Mouse (Mus musculus): ENCODE data around the gene Actl6b. TPM values are rescaled to one million over a fixed set of nuclear protein-coding genes. Genes with fewer than 3 reads are reported as not detected.

Actl6b gene
- polyA plus RNA-seq, 2 experiments = 0.39 to 1.1 TPM

DNA sequence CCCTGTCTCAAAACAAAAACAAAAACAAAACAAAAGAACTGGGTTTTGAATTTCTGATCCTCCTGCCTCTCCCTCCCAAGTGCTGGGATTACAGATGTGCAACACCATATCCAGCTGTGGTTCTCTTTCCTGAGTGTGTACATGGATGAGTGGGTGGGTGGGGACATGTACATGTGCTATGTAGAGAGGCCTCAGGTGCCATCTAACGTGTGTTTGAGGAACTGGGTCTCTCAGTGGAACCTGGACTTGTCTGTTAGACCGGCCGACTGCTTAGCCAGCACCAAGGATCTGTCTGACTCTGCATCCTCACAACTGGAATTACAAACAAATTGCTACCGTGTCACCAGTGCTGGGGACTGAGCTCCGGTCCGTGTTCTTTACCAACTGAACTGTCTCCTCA is 44.3 kb downstream of the Actl6b start:
- DNase-seq (ENCODE audit: low spot score) (no peak), ATAC-seq (ENCODE audit: low FRiP score, low read depth) (no peak)
- Histone ChIP-seq H3K4me3 (replicated peaks; ENCODE audit: low read length) (no peak overlapping the region), H3K4me1 (ENCODE audit: control insufficient read depth, insufficient read depth, low read length) (peaks cover 15% of the 10 kb centered on the region), H3K9me3 (ENCODE audit: control insufficient read depth, low read length) (no peaks in the 10 kb centered on the region), H3K27me3 (ENCODE audit: control insufficient read depth, insufficient read depth, low read length) (no peaks in the 10 kb centered on the region), H3K9ac (ENCODE audit: low read depth, low read length, severe bottlenecking) (no peak overlapping the region), H3K4me2 (replicated peaks; ENCODE audit: low read depth, low read length, severe bottlenecking) (no peak overlapping the region), H3K36me3 (ENCODE audit: control insufficient read depth, insufficient read depth, low read length) (0 out of 2 replicates have a peak, but pooled peaks cover 9% of the 10 kb centered on the region), H3K27ac (replicated peaks; ENCODE audit: low read depth, low read length) (no peak overlapping the region)
- TF ChIP-seq POLR2A (IDR thresholded peaks at IDR 0.05; ENCODE audit: borderline replicate concordance, extremely low read depth, insufficient read depth, insufficient read length) = no peak
- 95% methylated on average over 6 of the region's 6 CpGs for WGBS

- peaks cover 16% of the 10 kb centered on the region for H3K4me1 ChIP-seq (ENCODE audit: control insufficient read depth, insufficient read depth, low read length)
- 97% methylated on average over 2 of the region's 2 CpGs for WGBS
- H3K27me3 ChIP-seq (ENCODE audit: control insufficient read depth, insufficient read depth, low read length) = no peaks in the 10 kb centered on the region
- ATAC-seq (ENCODE audit: low FRiP score, low read depth) = no peak
- H3K36me3 ChIP-seq (ENCODE audit: control insufficient read depth, insufficient read depth, low read length) = 0 out of 2 replicates have a peak, but pooled peaks cover 9% of the 10 kb centered on the region
- H3K4me2 ChIP-seq (replicated peaks; ENCODE audit: low read depth, low read length, severe bottlenecking) = no peak overlapping the region
- H3K27ac ChIP-seq (replicated peaks; ENCODE audit: low read depth, low read length) = no peak overlapping the region
- no peaks in the 10 kb centered on the region for H3K9me3 ChIP-seq (ENCODE audit: control insufficient read depth, low read length)
- TF ChIP-seq POLR2A (IDR thresholded peaks at IDR 0.05; ENCODE audit: borderline replicate concordance, extremely low read depth, insufficient read depth, insufficient read length) = no peak
- H3K4me3 ChIP-seq (replicated peaks; ENCODE audit: low read length) = no peak overlapping the region
- no peak overlapping the region for H3K9ac ChIP-seq (ENCODE audit: low read depth, low read length, severe bottlenecking)
- DNase-seq (ENCODE audit: low spot score) = no peak
Observed at GRCm38 (mm10) chr5:137598100-137598826, 44.9 kb downstream of the Actl6b start.

DNA sequence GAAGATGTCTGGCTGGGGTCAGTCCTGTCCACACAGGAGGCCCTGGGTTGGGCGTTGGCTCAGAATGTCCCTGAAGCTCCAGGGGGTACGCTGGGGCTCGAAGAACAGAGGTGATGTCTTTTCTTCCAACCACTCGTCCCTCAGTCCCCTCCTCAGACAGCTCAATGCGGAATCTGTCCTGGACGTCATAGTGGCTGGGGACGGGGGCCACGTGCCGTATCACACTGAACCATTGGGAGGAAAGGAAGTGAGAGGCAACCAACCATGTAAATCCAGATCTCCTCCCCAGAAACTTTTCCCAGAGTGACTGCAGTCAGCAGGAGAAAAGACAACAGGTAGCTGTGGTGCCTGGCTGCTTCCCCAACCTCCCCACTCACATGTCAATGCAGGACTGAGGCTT is 46.3 kb downstream of the Actl6b start:
- Histone ChIP-seq H3K9me3 (ENCODE audit: control insufficient read depth, low read length) (no peaks in the 10 kb centered on the region), H3K4me1 (ENCODE audit: control insufficient read depth, insufficient read depth, low read length) (peaks cover 20% of the 10 kb centered on the region), H3K9ac (ENCODE audit: low read depth, low read length, severe bottlenecking) (peak overlapping the region; percentile 79), H3K36me3 (ENCODE audit: control insufficient read depth, insufficient read depth, low read length) (0 out of 2 replicates have a peak, but pooled peaks cover 9% of the 10 kb centered on the region), H3K4me3 (replicated peaks; ENCODE audit: low read length) (peak overlapping the region; percentile 78), H3K27ac (replicated peaks; ENCODE audit: low read depth, low read length) (no peak overlapping the region), H3K27me3 (ENCODE audit: control insufficient read depth, insufficient read depth, low read length) (no peaks in the 10 kb centered on the region), H3K4me2 (replicated peaks; ENCODE audit: low read depth, low read length, severe bottlenecking) (peak overlapping the region; percentile 95)
- TF ChIP-seq POLR2A (IDR thresholded peaks at IDR 0.05; ENCODE audit: borderline replicate concordance, extremely low read depth, insufficient read depth, insufficient read length) = no peak
- 61% methylated on average over 9 of the region's 9 CpGs for WGBS
- DNase-seq (ENCODE audit: low spot score) (no peak), ATAC-seq (ENCODE audit: low FRiP score, low read depth) (no peak)

DNA sequence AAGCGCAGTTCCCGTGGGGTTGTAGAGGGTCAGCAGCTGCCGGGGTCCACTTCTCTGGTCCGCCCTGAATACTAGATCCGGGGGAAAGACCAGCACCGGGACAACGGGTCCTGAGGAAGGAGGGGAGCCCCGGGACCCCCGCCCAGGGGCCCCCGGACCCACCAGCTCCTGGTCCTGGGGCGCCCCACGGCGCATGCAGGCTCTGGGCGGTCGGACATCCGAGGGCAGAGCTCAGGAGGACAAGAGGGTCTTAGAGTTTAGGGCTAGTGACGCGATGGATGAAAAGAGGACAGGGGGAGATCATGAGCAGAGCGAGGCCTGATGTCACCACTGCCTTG is 46.9 kb downstream of the Actl6b start:
- DNase-seq (ENCODE audit: low spot score) = no peak
- no peak for TF ChIP-seq POLR2A (IDR thresholded peaks at IDR 0.05; ENCODE audit: borderline replicate concordance, extremely low read depth, insufficient read depth, insufficient read length)
- Histone ChIP-seq H3K9ac (ENCODE audit: low read depth, low read length, severe bottlenecking) (peak overlapping the region; percentile 79), H3K4me3 (replicated peaks; ENCODE audit: low read length) (peak overlapping the region; percentile 78), H3K9me3 (ENCODE audit: control insufficient read depth, low read length) (no peaks in the 10 kb centered on the region), H3K4me1 (ENCODE audit: control insufficient read depth, insufficient read depth, low read length) (peaks cover 20% of the 10 kb centered on the region), H3K36me3 (ENCODE audit: control insufficient read depth, insufficient read depth, low read length) (peaks cover 13% of the 10 kb centered on the region; the same call in 1 of the 2 replicates), H3K27ac (replicated peaks; ENCODE audit: low read depth, low read length) (peak overlapping the region; percentile 59), H3K27me3 (ENCODE audit: control insufficient read depth, insufficient read depth, low read length) (no peaks in the 10 kb centered on the region), H3K4me2 (replicated peaks; ENCODE audit: low read depth, low read length, severe bottlenecking) (peak overlapping the region; percentile 95)
- no peak; the same call in 1 of the 2 replicates for ATAC-seq (ENCODE audit: low FRiP score, low read depth)
- WGBS = 2% methylated on average over 16 of the region's 19 CpGs

GRCm38 (mm10) chr5:137600619-137601364 is 47.5 kb downstream of the Actl6b start, which contains the start of gene Mospd3:
TSS of gene Mospd3 (minus strand) at chr5:137601058.
- H3K4me2 ChIP-seq (replicated peaks; ENCODE audit: low read depth, low read length, severe bottlenecking) = peak within 1 kb of the TSS; percentile 95
- DNase-seq (ENCODE audit: low spot score) = peak; percentile 100
- H3K27me3 ChIP-seq (ENCODE audit: control insufficient read depth, insufficient read depth, low read length) = no peaks in the 10 kb centered on the region
- peak within 1 kb of the TSS; percentile 59 for H3K27ac ChIP-seq (replicated peaks; ENCODE audit: low read depth, low read length)
- 0 out of 2 replicates have a peak, but pooled peaks have one; percentile 10 for TF ChIP-seq POLR2A (IDR thresholded peaks at IDR 0.05; ENCODE audit: borderline replicate concordance, extremely low read depth, insufficient read depth, insufficient read length)
- peak within 1 kb of the TSS; percentile 79 for H3K9ac ChIP-seq (ENCODE audit: low read depth, low read length, severe bottlenecking)
- peaks cover 20% of the 10 kb centered on the region for H3K4me1 ChIP-seq (ENCODE audit: control insufficient read depth, insufficient read depth, low read length)
- ATAC-seq (ENCODE audit: low FRiP score, low read depth) = peak; percentile 95
- under 1% methylated on average over 29 of the region's 41 CpGs for WGBS
- H3K36me3 ChIP-seq (ENCODE audit: control insufficient read depth, insufficient read depth, low read length) = peaks cover 16% of the 10 kb centered on the region; the same call in 1 of the 2 replicates
- H3K4me3 ChIP-seq (replicated peaks; ENCODE audit: low read length) = peak within 1 kb of the TSS; percentile 78
- no peaks in the 10 kb centered on the region for H3K9me3 ChIP-seq (ENCODE audit: control insufficient read depth, low read length)

Data from limb, embryonic 14.5 days (tissue).